Mouse (Mus musculus) midbrain, embryonic 13.5 days (tissue): Measurements from ENCODE around the gene St6gal1. TPM values are rescaled to one million over a fixed set of nuclear protein-coding genes. Genes with fewer than 3 reads are reported as not detected.

Experiments
- ATAC-seq: fragments of 200-750 bp; cut with Nextera tagmentation; 2 replicates; pipeline ENCODE4 v1.8.0; 2017; ENCODE audit warnings: mild to moderate bottlenecking, moderate TSS enrichment, moderate library complexity
- H3K27ac ChIP-seq: fragments of 300-500 bp; sonication (generic); 2 replicates; pipeline ENCODE4 v1.5.1; 2015; ENCODE audit warnings: inconsistent platforms, mild to moderate bottlenecking, moderate library complexity
- H3K27me3 ChIP-seq: fragments of 300-500 bp; sonication (generic); 2 replicates; pipeline ENCODE4 v1.6.1; 2015; ENCODE audit warnings: mild to moderate bottlenecking, inconsistent platforms
- H3K36me3 ChIP-seq: fragments of 300-500 bp; sonication (generic); 2 replicates; pipeline ENCODE4 v1.6.1; 2015; ENCODE audit warnings: mild to moderate bottlenecking, inconsistent platforms
- H3K4me1 ChIP-seq: fragments of 300-500 bp; sonication (generic); replicated peaks from 2 replicates; pipeline ENCODE4 v1.6.1; 2015; ENCODE audit warnings: inconsistent platforms
- H3K4me2 ChIP-seq: fragments of 300-500 bp; sonication (generic); replicated peaks from 2 replicates; pipeline ENCODE4 v1.6.1; 2015; ENCODE audit warnings: moderate library complexity, mild to moderate bottlenecking, inconsistent platforms
- H3K4me3 ChIP-seq: fragments of 300-500 bp; sonication (generic); replicated peaks from 2 replicates; pipeline ENCODE4 v1.5.1; 2015; ENCODE audit warnings: mild to moderate bottlenecking, inconsistent platforms
- H3K9ac ChIP-seq: fragments of 300-500 bp; sonication (generic); replicated peaks from 2 replicates; pipeline ENCODE4 v1.6.1; 2015; ENCODE audit warnings: mild to moderate bottlenecking, inconsistent platforms
- H3K9me3 ChIP-seq: fragments of 300-500 bp; sonication (generic); 2 replicates; pipeline ENCODE4 v1.6.1; 2016; ENCODE audit warnings: mild to moderate bottlenecking, inconsistent platforms
- WGBS: fragments of 180-500 bp; shearing (Covaris S2); methylation state at CpG from one replicate; pipeline ENCODE4 v1.1.7; 2015; 5-methylcytosine and 5-hydroxymethylcytosine counted together
- polyA plus RNA-seq: library from polyadenylated mRNA; unstranded; fragments of >200 nt; fragmentation: Nextera tagmentation; extraction: Ambion mirVana; gene quantifications from 2 replicates; pipeline ENCODE4 v1.2.1, GENCODE M21; 2015

Gene St6gal1
- polyA plus RNA-seq, 1 experiment from 2014 or later: 44.5 TPM

GRCm38 (mm10) chr16:23191560-23192242 lies 32.8 kb upstream of the St6gal1 start:
- Histone ChIP-seq H3K27me3 (no peaks in the 10 kb centered on the region), H3K9me3 (no peaks in the 10 kb centered on the region), H3K4me1 (no peaks in the 10 kb centered on the region), H3K27ac (no peak overlapping the region), H3K4me2 (no peak overlapping the region), H3K9ac (no peak overlapping the region), H3K36me3 (no peaks in the 10 kb centered on the region), H3K4me3 (no peak overlapping the region)
- 88% methylated on average over 9 of the region's 9 CpGs for WGBS
- no peak for ATAC-seq

DNA sequence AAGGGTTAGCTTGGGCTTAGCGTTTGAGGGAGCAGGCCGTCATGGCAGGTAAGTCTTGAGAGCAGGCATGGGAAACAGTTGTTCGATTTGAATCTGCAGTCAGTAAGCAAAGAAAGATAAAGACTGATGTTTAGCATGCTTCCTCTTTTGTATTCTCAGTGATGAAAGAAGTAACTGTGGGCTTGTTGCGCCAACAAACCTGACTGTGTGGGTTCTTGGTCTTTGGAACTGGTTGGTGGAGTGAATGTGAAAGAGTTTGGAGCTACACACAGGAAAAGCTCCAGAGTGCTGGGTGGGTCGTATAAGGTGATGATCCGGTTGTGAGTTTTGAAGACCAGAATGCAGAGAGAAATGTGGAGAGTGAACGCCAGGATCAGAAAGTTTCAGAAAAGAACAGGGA lies 28.9 kb upstream of the St6gal1 start:
- no peak for ATAC-seq

DNA sequence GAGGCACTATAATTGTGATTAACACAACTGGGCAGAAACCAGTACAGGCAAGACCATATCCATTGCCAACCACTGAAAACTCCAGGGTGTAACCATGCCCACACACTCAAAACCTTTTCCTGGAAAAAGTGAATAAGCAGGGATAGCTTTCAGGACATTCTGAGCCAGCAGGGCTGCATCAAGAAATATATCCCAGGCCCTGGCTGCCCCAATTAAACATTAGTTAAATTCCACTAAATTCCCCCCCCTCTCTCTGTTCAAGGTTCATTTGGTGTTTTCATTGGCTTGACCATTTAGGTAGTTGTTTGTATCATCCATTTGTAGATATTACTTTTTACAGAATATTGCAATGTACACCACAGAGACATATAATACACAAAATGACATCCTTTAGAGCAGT lies 28.2 kb upstream of the St6gal1 start:
- Histone ChIP-seq H3K4me3 (no peak overlapping the region), H3K4me1 (no peaks in the 10 kb centered on the region), H3K4me2 (no peak overlapping the region), H3K9ac (no peak overlapping the region), H3K36me3 (no peaks in the 10 kb centered on the region), H3K27me3 (no peaks in the 10 kb centered on the region), H3K9me3 (no peaks in the 10 kb centered on the region), H3K27ac (no peak overlapping the region)
- no peak for ATAC-seq

More for the DNA sequence above, 28.9 kb upstream of the St6gal1 start:
- Histone ChIP-seq H3K9me3 (no peaks in the 10 kb centered on the region), H3K4me2 (no peak overlapping the region), H3K27ac (no peak overlapping the region), H3K9ac (no peak overlapping the region), H3K27me3 (no peaks in the 10 kb centered on the region), H3K36me3 (no peaks in the 10 kb centered on the region), H3K4me3 (no peak overlapping the region), H3K4me1 (no peaks in the 10 kb centered on the region)
- 85% methylated on average over 7 of the region's 7 CpGs for WGBS

GRCm38 (mm10) chr16:23196791-23197190 lies 27.7 kb upstream of the St6gal1 start:
- no peaks in the 10 kb centered on the region for H3K36me3 ChIP-seq
- no peak overlapping the region for H3K27ac ChIP-seq
- H3K27me3 ChIP-seq: no peaks in the 10 kb centered on the region
- no peaks in the 10 kb centered on the region for H3K9me3 ChIP-seq
- no peak overlapping the region for H3K4me2 ChIP-seq
- H3K9ac ChIP-seq: no peak overlapping the region
- H3K4me1 ChIP-seq: no peaks in the 10 kb centered on the region
- no peak overlapping the region for H3K4me3 ChIP-seq
- 91% methylated on average over 6 of the region's 6 CpGs for WGBS
- ATAC-seq: no peak

DNA sequence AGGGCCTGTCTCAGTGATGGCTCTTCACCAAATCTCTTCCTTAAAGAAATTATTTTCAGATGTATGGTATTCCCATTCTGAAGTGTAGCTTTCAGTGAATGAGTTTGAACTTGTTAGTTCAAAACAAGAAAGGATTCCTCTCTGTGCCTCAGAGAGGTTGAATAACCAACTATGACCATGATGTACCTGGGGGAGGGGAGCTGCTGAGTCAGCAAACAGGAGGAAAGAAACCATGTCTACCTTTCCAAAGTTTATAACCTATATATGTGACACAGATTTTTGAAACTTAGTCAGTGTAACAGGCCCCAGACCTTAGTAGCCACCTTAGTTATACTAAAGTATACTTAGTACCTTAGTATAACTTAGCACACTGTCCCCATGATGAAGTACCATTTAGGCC lies 23.0 kb upstream of the St6gal1 start:
- Histone ChIP-seq H3K9ac (no peak overlapping the region), H3K4me2 (no peak overlapping the region), H3K4me1 (no peaks in the 10 kb centered on the region), H3K27me3 (no peaks in the 10 kb centered on the region), H3K36me3 (no peaks in the 10 kb centered on the region), H3K4me3 (no peak overlapping the region), H3K9me3 (no peaks in the 10 kb centered on the region), H3K27ac (no peak overlapping the region)
- ATAC-seq: no peak

DNA sequence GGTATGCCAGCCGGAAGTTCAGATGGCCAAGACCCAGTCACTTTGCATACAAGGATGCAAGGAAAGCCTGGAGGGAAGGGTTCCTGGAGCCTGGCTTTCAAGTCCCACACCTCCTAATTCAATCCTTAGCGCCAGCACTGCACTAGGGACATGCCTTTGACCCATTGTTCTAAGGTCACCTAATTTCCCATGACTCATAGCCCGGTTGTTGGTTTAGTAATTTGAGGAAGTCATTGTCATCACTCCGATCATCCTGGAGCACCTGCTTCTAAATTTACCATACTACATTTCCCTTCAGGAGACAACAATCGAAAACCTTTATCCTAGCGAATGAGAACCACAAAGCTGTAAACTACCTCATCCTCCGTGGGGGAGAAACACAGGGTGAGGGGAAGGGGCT lies 10.2 kb upstream of the St6gal1 start:
- ATAC-seq: no peak
- no peak overlapping the region for H3K27ac ChIP-seq
- H3K4me1 ChIP-seq: no peaks in the 10 kb centered on the region
- H3K27me3 ChIP-seq: no peaks in the 10 kb centered on the region
- H3K36me3 ChIP-seq: no peaks in the 10 kb centered on the region
- WGBS: 83% methylated on average over 7 of the region's 7 CpGs
- H3K9me3 ChIP-seq: no peaks in the 10 kb centered on the region
- no peak overlapping the region for H3K9ac ChIP-seq
- no peak overlapping the region for H3K4me3 ChIP-seq
- H3K4me2 ChIP-seq: no peak overlapping the region

GRCm38 (mm10) chr16:23215241-23215900 lies 9.2 kb upstream of the St6gal1 start:
- no peaks in the 10 kb centered on the region for H3K9me3 ChIP-seq
- no peak overlapping the region for H3K4me2 ChIP-seq
- H3K9ac ChIP-seq: no peak overlapping the region
- no peaks in the 10 kb centered on the region for H3K36me3 ChIP-seq
- no peaks in the 10 kb centered on the region for H3K4me1 ChIP-seq
- whole genome bisulfite sequencing: 92% methylated on average over 5 of the region's 5 CpGs
- H3K27ac ChIP-seq: no peak overlapping the region
- no peak for ATAC-seq
- no peaks in the 10 kb centered on the region for H3K27me3 ChIP-seq
- no peak overlapping the region for H3K4me3 ChIP-seq

- H3K27me3 ChIP-seq: no peaks in the 10 kb centered on the region
- no peaks in the 10 kb centered on the region for H3K36me3 ChIP-seq
- no peak overlapping the region for H3K9ac ChIP-seq
- no peaks in the 10 kb centered on the region for H3K9me3 ChIP-seq
- H3K27ac ChIP-seq: no peak overlapping the region
- no peak overlapping the region for H3K4me2 ChIP-seq
- H3K4me1 ChIP-seq: no peaks in the 10 kb centered on the region
- no peak for ATAC-seq
- H3K4me3 ChIP-seq: no peak overlapping the region
- WGBS: 84% methylated on average over 9 of the region's 9 CpGs
Observed at GRCm38 (mm10) chr16:23216366-23216765, 8.2 kb upstream of the St6gal1 start.

DNA sequence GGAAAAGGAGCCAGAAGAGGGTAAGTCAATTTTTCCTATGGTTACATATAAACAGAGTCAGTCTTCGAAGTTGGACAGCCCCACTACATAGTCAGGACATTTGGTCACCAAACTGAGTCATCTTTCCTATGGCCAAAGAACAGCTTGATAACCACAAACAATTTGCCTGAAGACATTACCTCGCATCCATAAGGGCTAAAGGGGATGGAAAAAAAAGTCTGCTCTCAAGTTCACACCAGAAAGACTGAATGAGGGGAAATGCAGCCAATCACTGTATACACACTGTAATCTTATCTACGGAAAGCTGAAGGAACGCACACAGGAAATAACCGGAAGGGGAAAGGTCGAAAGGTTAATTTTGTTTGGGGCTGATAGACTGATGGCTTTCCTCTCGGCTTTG lies 6.2 kb upstream of the St6gal1 start:
- WGBS: 85% methylated on average over 7 of the region's 7 CpGs
- Histone ChIP-seq H3K4me3 (no peak overlapping the region), H3K4me2 (no peak overlapping the region), H3K36me3 (no peaks in the 10 kb centered on the region), H3K27me3 (no peaks in the 10 kb centered on the region), H3K27ac (no peak overlapping the region), H3K9me3 (no peaks in the 10 kb centered on the region), H3K9ac (no peak overlapping the region), H3K4me1 (no peaks in the 10 kb centered on the region)
- ATAC-seq: no peak

DNA sequence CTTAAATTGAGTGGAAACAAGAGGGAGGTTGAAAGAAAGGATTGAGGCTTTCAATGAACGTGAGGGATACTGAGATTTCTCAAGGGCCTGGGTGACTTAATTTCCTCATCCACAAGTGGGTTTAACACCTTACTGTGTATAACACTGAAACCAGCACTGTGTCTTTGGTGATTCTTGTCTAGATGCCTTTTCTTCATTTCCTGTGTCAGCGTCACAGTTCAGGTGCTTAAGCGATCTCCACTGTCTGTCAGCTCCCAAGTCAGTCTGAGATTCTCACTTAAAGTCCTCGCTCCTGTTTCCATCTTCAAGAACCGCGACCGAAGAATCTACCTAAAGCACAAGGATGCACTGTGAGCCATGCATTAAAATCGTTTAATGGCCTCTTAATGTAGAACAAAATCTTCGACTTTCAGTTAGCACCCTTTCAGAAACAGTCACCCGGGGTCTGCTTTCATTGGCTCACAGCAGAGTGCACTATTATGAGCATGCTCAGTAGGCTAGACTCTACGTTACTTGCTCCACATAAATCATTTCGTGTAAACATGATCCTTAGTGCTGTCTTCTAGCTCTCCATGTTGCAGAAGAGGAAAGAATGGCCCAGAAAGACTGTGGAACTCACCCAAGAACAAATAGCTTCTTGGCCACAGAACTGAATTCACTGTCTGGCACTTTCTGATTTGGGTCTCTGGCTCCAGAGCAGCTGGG lies 1.2 kb upstream of the St6gal1 start:
- 81% methylated on average over 12 of the region's 12 CpGs for WGBS
- Histone ChIP-seq H3K4me3 (peak overlapping the region; percentile 76; the same call in 1 of the 2 replicates), H3K4me1 (peaks cover 29% of the 10 kb centered on the region), H3K4me2 (peak overlapping the region; percentile 72), H3K27me3 (no peaks in the 10 kb centered on the region), H3K36me3 (no peaks in the 10 kb centered on the region), H3K9ac (no peak overlapping the region), H3K27ac (peak overlapping the region; percentile 47), H3K9me3 (no peaks in the 10 kb centered on the region)
- no peak for ATAC-seq

DNA sequence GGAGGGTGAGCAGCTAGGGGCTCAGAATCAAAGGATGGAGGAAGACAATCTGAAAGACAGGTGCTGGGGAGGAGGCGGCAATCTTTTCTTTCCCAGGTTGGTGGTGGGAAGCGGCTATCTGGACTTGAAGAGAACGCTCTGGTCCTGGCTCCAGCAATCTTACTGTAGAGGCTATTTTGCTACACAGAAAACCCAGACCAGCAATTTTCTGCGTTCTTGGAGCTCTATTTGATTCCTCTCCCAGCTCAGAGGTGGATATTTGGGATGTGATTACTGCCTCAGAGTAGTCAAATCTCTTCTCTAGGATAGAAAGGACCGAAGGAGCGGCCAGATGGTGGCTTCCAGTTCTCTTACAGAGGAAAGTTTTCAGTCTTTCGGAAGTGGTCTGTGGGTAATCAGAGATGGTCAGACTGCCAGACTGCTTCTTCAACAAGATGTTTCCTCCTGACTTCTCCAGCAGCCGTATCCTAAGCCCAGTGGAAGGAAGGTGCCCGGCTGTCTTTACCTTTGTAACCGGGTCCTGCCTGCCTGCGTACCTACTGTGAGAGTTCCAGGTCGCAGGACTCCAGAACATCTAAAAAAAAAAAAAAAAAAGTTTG lies 570 bp upstream of the St6gal1 start:
- Histone ChIP-seq H3K9me3 (no peaks in the 10 kb centered on the region), H3K4me2 (peak overlapping the region; percentile 72), H3K36me3 (no peaks in the 10 kb centered on the region), H3K27me3 (no peaks in the 10 kb centered on the region), H3K9ac (peak overlapping the region; percentile 93; the same call in 1 of the 2 replicates), H3K27ac (peak overlapping the region; percentile 47), H3K4me3 (peak overlapping the region; percentile 76), H3K4me1 (peaks cover 35% of the 10 kb centered on the region)
- ATAC-seq: 0 out of 2 replicates have a peak, but pooled peaks have one; percentile 0
- WGBS: 34% methylated on average over 12 of the region's 12 CpGs

GRCm38 (mm10) chr16:23225069-23225721 lies 655 bp downstream of the St6gal1 start:
- peak overlapping the region; percentile 93 for H3K9ac ChIP-seq
- ATAC-seq: peak; percentile 88
- peak overlapping the region; percentile 92 for H3K27ac ChIP-seq
- peak overlapping the region; percentile 72 for H3K4me2 ChIP-seq
- H3K9me3 ChIP-seq: no peaks in the 10 kb centered on the region
- no peaks in the 10 kb centered on the region for H3K27me3 ChIP-seq
- WGBS: 0% methylated on average over 45 of the region's 46 CpGs
- H3K4me1 ChIP-seq: peaks cover 39% of the 10 kb centered on the region
- H3K36me3 ChIP-seq: no peaks in the 10 kb centered on the region
- peak overlapping the region; percentile 76 for H3K4me3 ChIP-seq
